Mouse (Mus musculus) midbrain, embryonic 14.5 days (tissue): ENCODE measurements around the gene Gdnf. TPM values are rescaled to one million over a fixed set of nuclear protein-coding genes. Genes with fewer than 3 reads are reported as not detected.

Source experiments
- ATAC-seq: fragments of 200-750 bp; cut with Nextera tagmentation; 2 replicates; pipeline ENCODE4 v1.8.0; 2017; ENCODE audit warnings: moderate number of reproducible peaks, moderate library complexity; ENCODE audit not compliant: low FRiP score, low TSS enrichment
- DNase-seq: peaks from one replicate; pipeline ENCODE4 v3.0.0-alpha.2; 2015
- H3K27ac ChIP-seq: fragments of 300-500 bp; sonication (generic); replicated peaks from 2 replicates; pipeline ENCODE4 v1.5.1; 2014; ENCODE audit warnings: mild to moderate bottlenecking, low read depth, low read length, moderate library complexity
- H3K27me3 ChIP-seq: fragments of 300-500 bp; sonication (generic); 2 replicates; pipeline ENCODE4 v1.6.1; 2014; ENCODE audit warnings: low read length, control low read depth, mixed read lengths; ENCODE audit not compliant: control insufficient read depth, insufficient read depth
- H3K36me3 ChIP-seq: fragments of 300-500 bp; sonication (generic); 2 replicates; pipeline ENCODE4 v1.6.1; 2014; ENCODE audit warnings: low read length, control low read depth; ENCODE audit not compliant: control insufficient read depth, insufficient read depth
- H3K4me1 ChIP-seq: fragments of 300-500 bp; sonication (generic); 2 replicates; pipeline ENCODE4 v1.6.1; 2014; ENCODE audit warnings: mild to moderate bottlenecking, antibody characterized with exemption, low read length, control low read depth; ENCODE audit not compliant: control insufficient read depth, insufficient read depth
- H3K4me2 ChIP-seq: fragments of 300-500 bp; sonication (generic); 2 replicates; pipeline ENCODE4 v1.6.1; 2014; ENCODE audit warnings: mild to moderate bottlenecking, low read length, moderate library complexity
- H3K4me3 ChIP-seq: fragments of 300-500 bp; sonication (generic); replicated peaks from 2 replicates; pipeline ENCODE4 v1.5.1; 2014; ENCODE audit warnings: low read depth, low read length
- H3K9ac ChIP-seq: fragments of 300-500 bp; sonication (generic); replicated peaks from 2 replicates; pipeline ENCODE4 v1.6.1; 2014; ENCODE audit warnings: mild to moderate bottlenecking, low read length, moderate library complexity
- H3K9me3 ChIP-seq: fragments of 300-500 bp; sonication (generic); 2 replicates; pipeline ENCODE4 v1.6.1; 2016; ENCODE audit warnings: low read length, control low read depth, mixed read lengths; ENCODE audit not compliant: control insufficient read depth
- WGBS: fragments of 180-500 bp; shearing (Covaris S2); extraction: QIAGEN DNeasy Blood & Tissue Kit; methylation state at CpG from one replicate; pipeline ENCODE4 v1.1.7; 2014; 5-methylcytosine and 5-hydroxymethylcytosine counted together
- polyA plus RNA-seq: library from polyadenylated mRNA; unstranded; fragments of >200 nt; fragmentation: Nextera tagmentation; extraction: Ambion mirVana; gene quantifications from 2 replicates; pipeline ENCODE4 v1.2.1, GENCODE M21; 2014

The Gdnf gene
- polyA plus RNA-seq, 1 experiment from 2014 or later, result 0.14 TPM

- H3K27me3 ChIP-seq, result no peaks in the 10 kb centered on the region
- peaks cover 21% of the 10 kb centered on the region for H3K4me1 ChIP-seq
- no peak overlapping the region for H3K9ac ChIP-seq
- DNase-seq (no peak), ATAC-seq (no peak)
- H3K9me3 ChIP-seq, result no peaks in the 10 kb centered on the region
- H3K4me3 ChIP-seq, result no peak overlapping the region
- H3K36me3 ChIP-seq, result no peaks in the 10 kb centered on the region
- 79% methylated on average over 6 of the region's 6 CpGs for WGBS
- H3K27ac ChIP-seq, result no peak overlapping the region
- H3K4me2 ChIP-seq, result no peak overlapping the region
These were observed 65.2 kb downstream of the Gdnf start for GRCm38 (mm10) chr15:7875879-7876278.

- peak overlapping the region; percentile 26 for H3K4me2 ChIP-seq
- no peak overlapping the region for H3K4me3 ChIP-seq
- H3K27ac ChIP-seq, result no peak overlapping the region
- no peaks in the 10 kb centered on the region for H3K27me3 ChIP-seq
- no peak overlapping the region for H3K9ac ChIP-seq
- ATAC-seq (no peak; the same call in 1 of the 2 replicates), DNase-seq (peak; percentile 69)
- 10% methylated on average over 22 of the region's 22 CpGs for WGBS
- peaks cover 21% of the 10 kb centered on the region for H3K4me1 ChIP-seq
- H3K9me3 ChIP-seq, result no peaks in the 10 kb centered on the region
- peaks cover 7% of the 10 kb centered on the region; the same call in 1 of the 2 replicates for H3K36me3 ChIP-seq
These were observed 67.2 kb downstream of the Gdnf start for GRCm38 (mm10) chr15:7877560-7878467.

- H3K4me2 ChIP-seq, result no peak overlapping the region
- WGBS, result 51% methylated on average over 10 of the region's 10 CpGs
- H3K9ac ChIP-seq, result no peak overlapping the region
- H3K9me3 ChIP-seq, result no peaks in the 10 kb centered on the region
- peaks cover 10% of the 10 kb centered on the region; the same call in 1 of the 2 replicates for H3K36me3 ChIP-seq
- ATAC-seq (no peak), DNase-seq (no peak)
- peaks cover 21% of the 10 kb centered on the region for H3K4me1 ChIP-seq
- no peak overlapping the region for H3K27ac ChIP-seq
- no peak overlapping the region for H3K4me3 ChIP-seq
- H3K27me3 ChIP-seq, result no peaks in the 10 kb centered on the region
These were observed 68.2 kb downstream of the Gdnf start for GRCm38 (mm10) chr15:7878861-7879260.

GRCm38 (mm10) chr15:7879956-7880355 lies 69.3 kb downstream of the Gdnf start:
- no peaks in the 10 kb centered on the region for H3K9me3 ChIP-seq
- no peak overlapping the region for H3K9ac ChIP-seq
- H3K36me3 ChIP-seq, result peaks cover 15% of the 10 kb centered on the region
- ATAC-seq (no peak), DNase-seq (peak; percentile 23)
- H3K4me3 ChIP-seq, result no peak overlapping the region
- 25% methylated on average over 7 of the region's 7 CpGs for WGBS
- no peaks in the 10 kb centered on the region for H3K27me3 ChIP-seq
- no peak overlapping the region for H3K4me2 ChIP-seq
- H3K4me1 ChIP-seq, result peaks cover 21% of the 10 kb centered on the region
- no peak overlapping the region for H3K27ac ChIP-seq

GRCm38 (mm10) chr15:7884181-7884580 lies 73.5 kb downstream of the Gdnf start:
- Histone ChIP-seq H3K36me3 (peaks cover 18% of the 10 kb centered on the region), H3K4me2 (no peak overlapping the region), H3K4me1 (peaks cover 10% of the 10 kb centered on the region), H3K27ac (no peak overlapping the region), H3K4me3 (no peak overlapping the region), H3K27me3 (no peaks in the 10 kb centered on the region), H3K9me3 (no peaks in the 10 kb centered on the region), H3K9ac (no peak overlapping the region)
- ATAC-seq, result no peak
- DNase-seq, result no peak
- 91% methylated on average over 11 of the region's 11 CpGs for WGBS

GRCm38 (mm10) chr15:7885106-7885505 lies 74.5 kb downstream of the Gdnf start:
- no peak overlapping the region for H3K4me2 ChIP-seq
- no peak for ATAC-seq
- 43% methylated on average over 10 of the region's 10 CpGs for WGBS
- H3K9ac ChIP-seq, result no peak overlapping the region
- no peak overlapping the region for H3K4me3 ChIP-seq
- H3K27ac ChIP-seq, result no peak overlapping the region
- no peaks in the 10 kb centered on the region for H3K9me3 ChIP-seq
- DNase-seq, result no peak
- no peaks in the 10 kb centered on the region for H3K27me3 ChIP-seq
- H3K4me1 ChIP-seq, result peaks cover 15% of the 10 kb centered on the region
- H3K36me3 ChIP-seq, result peaks cover 18% of the 10 kb centered on the region

GRCm38 (mm10) chr15:7886591-7886990 lies 75.9 kb downstream of the Gdnf start:
- no peak overlapping the region for H3K4me2 ChIP-seq
- no peaks in the 10 kb centered on the region for H3K27me3 ChIP-seq
- H3K4me1 ChIP-seq, result peaks cover 12% of the 10 kb centered on the region
- peaks cover 18% of the 10 kb centered on the region for H3K36me3 ChIP-seq
- H3K4me3 ChIP-seq, result no peak overlapping the region
- DNase-seq, result no peak
- WGBS, result 93% methylated on average over 8 of the region's 8 CpGs
- no peak overlapping the region for H3K9ac ChIP-seq
- ATAC-seq, result no peak
- no peak overlapping the region for H3K27ac ChIP-seq
- H3K9me3 ChIP-seq, result no peaks in the 10 kb centered on the region
